Mouse (Mus musculus) hindbrain, embryonic 12.5 days (tissue): ENCODE measurements at regions not wholly inside any gene's neighbourhood (a gene's known extent, or its start where the extent isn't known, plus 50 kb on each side); places are given as distances from the start of the nearest gene placed in this dataset.

Experiments
- ATAC-seq: fragments of 200-750 bp; cut with Nextera tagmentation; 2 replicates; pipeline ENCODE4 v1.8.0; 2017; ENCODE audit warnings: moderate TSS enrichment; ENCODE audit not compliant: low FRiP score
- H3K27ac ChIP-seq: fragments of 300-500 bp; sonication (generic); 2 replicates; pipeline ENCODE4 v1.5.1; 2016; ENCODE audit warnings: mild to moderate bottlenecking
- H3K27me3 ChIP-seq: fragments of 300-500 bp; sonication (generic); 2 replicates; pipeline ENCODE4 v1.6.1; 2016; ENCODE audit warnings: mild to moderate bottlenecking
- H3K36me3 ChIP-seq: fragments of 300-500 bp; sonication (generic); 2 replicates; pipeline ENCODE4 v1.6.1; 2016; ENCODE audit warnings: mild to moderate bottlenecking
- H3K4me1 ChIP-seq: fragments of 300-500 bp; sonication (generic); 2 replicates; pipeline ENCODE4 v1.6.1; 2016
- H3K4me2 ChIP-seq: fragments of 300-500 bp; sonication (generic); replicated peaks from 2 replicates; pipeline ENCODE4 v1.6.1; 2016; ENCODE audit warnings: mild to moderate bottlenecking
- H3K4me3 ChIP-seq: fragments of 300-500 bp; sonication (generic); 2 replicates; pipeline ENCODE4 v1.5.1; 2016; ENCODE audit warnings: mild to moderate bottlenecking
- H3K9ac ChIP-seq: fragments of 300-500 bp; sonication (generic); 2 replicates; pipeline ENCODE4 v1.6.1; 2016; ENCODE audit warnings: mild to moderate bottlenecking, moderate library complexity
- H3K9me3 ChIP-seq: fragments of 300-500 bp; sonication (generic); replicated peaks from 2 replicates; pipeline ENCODE4 v1.6.1; 2016; ENCODE audit warnings: mild to moderate bottlenecking
- WGBS: fragments of 180-500 bp; shearing (Covaris S2); methylation state at CpG from one replicate; pipeline ENCODE4 v1.1.7; 2016; 5-methylcytosine and 5-hydroxymethylcytosine counted together

- Histone ChIP-seq H3K4me2 (no peak overlapping the region), H3K4me1 (no peaks in the 10 kb centered on the region), H3K27ac (no peak overlapping the region), H3K9me3 (no peaks in the 10 kb centered on the region), H3K27me3 (no peaks in the 10 kb centered on the region), H3K9ac (no peak overlapping the region), H3K4me3 (no peak overlapping the region), H3K36me3 (no peaks in the 10 kb centered on the region)
- 86% methylated on average over 1 of the region's 1 CpGs for WGBS
- ATAC-seq, result no peak
Measured at GRCm38 (mm10) chr8:30716643-30717042, 2711.9 kb upstream of the 5930422O12Rik start.

DNA sequence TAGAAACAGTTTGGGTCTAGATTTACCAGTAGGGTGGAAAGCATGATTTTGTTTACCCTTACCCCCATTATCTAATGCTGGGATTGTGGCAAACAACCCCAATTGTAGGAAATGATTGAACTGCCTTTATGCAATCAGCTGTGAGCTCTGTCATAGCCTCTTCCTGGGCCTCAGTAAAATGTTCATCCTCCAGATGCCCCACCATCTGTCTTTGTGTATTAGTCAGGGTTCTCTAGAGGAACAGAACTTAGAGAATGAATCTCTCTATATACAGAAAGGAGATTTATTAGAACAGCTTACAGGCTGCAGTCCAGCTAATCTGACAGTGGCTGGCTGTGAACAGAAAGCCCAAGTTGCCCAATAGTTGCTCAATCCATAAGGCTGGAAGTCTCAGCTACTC is 2698.1 kb upstream of the 5930422O12Rik start:
- no peak overlapping the region for H3K4me2 ChIP-seq
- no peaks in the 10 kb centered on the region for H3K9me3 ChIP-seq
- H3K27ac ChIP-seq, result no peak overlapping the region
- H3K36me3 ChIP-seq, result no peaks in the 10 kb centered on the region
- H3K27me3 ChIP-seq, result no peaks in the 10 kb centered on the region
- H3K9ac ChIP-seq, result no peak overlapping the region
- H3K4me1 ChIP-seq, result 0 out of 2 replicates have a peak, but pooled peaks cover 7% of the 10 kb centered on the region
- ATAC-seq, result no peak
- H3K4me3 ChIP-seq, result no peak overlapping the region

DNA sequence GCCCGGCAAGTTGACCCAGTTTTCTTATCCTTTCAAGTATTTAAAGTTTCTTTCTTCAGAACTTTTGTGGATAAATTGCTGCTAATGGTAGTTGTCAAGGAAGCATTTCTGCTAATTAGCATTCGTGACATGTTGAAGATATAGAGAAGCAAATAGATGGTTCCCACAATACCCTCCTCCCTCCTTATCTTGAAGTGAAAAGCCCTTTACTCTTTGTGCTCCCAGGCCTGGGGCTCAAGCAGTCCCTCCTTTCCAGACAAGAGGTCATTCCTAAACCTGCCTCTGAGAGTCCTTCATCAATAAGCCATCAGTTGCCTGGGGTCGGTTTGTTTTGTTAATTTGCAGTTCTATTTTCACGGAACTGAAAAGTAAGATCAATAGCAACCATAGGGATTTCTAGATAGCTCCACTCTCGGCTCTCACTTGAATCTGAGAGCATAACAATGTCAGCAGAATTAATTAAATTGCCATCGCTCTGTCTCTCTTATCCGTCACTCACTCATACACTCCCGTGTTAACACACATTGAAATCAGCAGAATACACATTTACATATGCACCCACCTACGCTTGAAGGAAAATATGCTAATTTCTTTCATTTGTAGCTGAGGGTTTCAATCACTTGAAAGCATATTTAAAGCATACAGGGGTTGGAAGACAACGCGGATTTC is 2695.8 kb upstream of the 5930422O12Rik start:
- no peaks in the 10 kb centered on the region for H3K9me3 ChIP-seq
- no peak overlapping the region for H3K4me2 ChIP-seq
- H3K27me3 ChIP-seq, result no peaks in the 10 kb centered on the region
- WGBS, result 55% methylated on average over 11 of the region's 11 CpGs
- H3K4me1 ChIP-seq, result 0 out of 2 replicates have a peak, but pooled peaks cover 7% of the 10 kb centered on the region
- peak; percentile 64; the same call in 1 of the 2 replicates for ATAC-seq
- H3K4me3 ChIP-seq, result no peak overlapping the region
- no peaks in the 10 kb centered on the region for H3K36me3 ChIP-seq
- no peak overlapping the region for H3K27ac ChIP-seq
- no peak overlapping the region for H3K9ac ChIP-seq

GRCm38 (mm10) chr8:30733385-30733784 is 2695.1 kb upstream of the 5930422O12Rik start:
- peak; percentile 27; the same call in 1 of the 2 replicates for ATAC-seq
- H3K27ac ChIP-seq, result no peak overlapping the region
- H3K4me3 ChIP-seq, result no peak overlapping the region
- 0 out of 2 replicates have a peak, but pooled peaks cover 7% of the 10 kb centered on the region for H3K4me1 ChIP-seq
- no peak overlapping the region for H3K4me2 ChIP-seq
- no peaks in the 10 kb centered on the region for H3K36me3 ChIP-seq
- no peak overlapping the region for H3K9ac ChIP-seq
- H3K27me3 ChIP-seq, result no peaks in the 10 kb centered on the region
- no peaks in the 10 kb centered on the region for H3K9me3 ChIP-seq
- WGBS, result 78% methylated on average over 6 of the region's 6 CpGs

DNA sequence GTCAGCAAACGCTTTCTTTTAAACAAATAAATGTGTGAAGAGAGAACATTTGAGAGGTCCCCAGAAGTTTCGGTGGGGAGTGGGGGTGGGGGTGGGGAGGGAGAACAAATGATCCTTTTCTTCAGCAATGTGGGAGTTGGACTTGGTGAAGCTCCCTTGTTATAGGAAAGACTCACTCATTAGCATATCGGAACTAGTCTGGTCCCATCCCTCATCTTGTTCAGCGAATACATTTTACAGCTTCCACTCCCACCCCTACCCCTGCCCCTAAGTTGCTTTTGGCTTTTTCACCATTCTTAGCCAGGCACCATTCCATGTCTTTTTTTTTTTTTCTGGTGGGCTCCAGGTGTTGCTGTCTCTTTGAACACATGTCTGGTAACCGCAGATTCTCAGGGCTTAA is 2693.2 kb upstream of the 5930422O12Rik start:
- H3K4me3 ChIP-seq, result no peak overlapping the region
- H3K27ac ChIP-seq, result no peak overlapping the region
- no peak overlapping the region; the same call in 1 of the 2 replicates for H3K4me2 ChIP-seq
- ATAC-seq, result peak; percentile 61
- H3K9me3 ChIP-seq, result no peaks in the 10 kb centered on the region
- no peaks in the 10 kb centered on the region for H3K27me3 ChIP-seq
- H3K9ac ChIP-seq, result no peak overlapping the region
- WGBS, result 52% methylated on average over 5 of the region's 5 CpGs
- H3K4me1 ChIP-seq, result 0 out of 2 replicates have a peak, but pooled peaks cover 7% of the 10 kb centered on the region
- no peaks in the 10 kb centered on the region for H3K36me3 ChIP-seq

DNA sequence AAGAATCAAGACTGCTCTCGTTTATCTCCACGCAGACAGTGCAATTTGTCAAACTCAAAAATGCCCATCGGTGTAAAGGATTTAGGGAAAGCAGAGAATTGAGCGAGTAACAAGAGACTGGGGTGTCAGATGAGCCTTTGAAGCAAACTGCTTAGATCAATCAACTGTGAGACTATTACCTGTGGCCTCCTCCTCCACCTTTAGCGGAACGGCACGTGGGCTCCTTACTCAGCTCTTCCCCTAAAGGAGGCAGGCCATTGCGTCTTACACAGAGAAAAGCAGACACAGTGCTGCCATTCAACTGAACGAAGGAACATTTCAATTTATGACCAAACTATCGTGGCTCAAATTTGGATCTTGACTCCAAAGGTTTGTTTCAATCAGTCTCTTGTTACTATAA is 2692.8 kb upstream of the 5930422O12Rik start:
- H3K4me2 ChIP-seq, result no peak overlapping the region
- H3K27me3 ChIP-seq, result no peaks in the 10 kb centered on the region
- no peak for ATAC-seq
- H3K4me3 ChIP-seq, result no peak overlapping the region
- no peaks in the 10 kb centered on the region for H3K9me3 ChIP-seq
- 0 out of 2 replicates have a peak, but pooled peaks cover 7% of the 10 kb centered on the region for H3K4me1 ChIP-seq
- no peak overlapping the region for H3K9ac ChIP-seq
- no peaks in the 10 kb centered on the region for H3K36me3 ChIP-seq
- WGBS, result 72% methylated on average over 10 of the region's 10 CpGs
- no peak overlapping the region for H3K27ac ChIP-seq

GRCm38 (mm10) chr8:30746874-30747273 is 2681.6 kb upstream of the 5930422O12Rik start:
- H3K27ac ChIP-seq, result no peak overlapping the region
- WGBS, result 85% methylated on average over 3 of the region's 3 CpGs
- H3K4me2 ChIP-seq, result no peak overlapping the region
- no peak overlapping the region for H3K4me3 ChIP-seq
- H3K27me3 ChIP-seq, result no peaks in the 10 kb centered on the region
- no peaks in the 10 kb centered on the region for H3K9me3 ChIP-seq
- H3K9ac ChIP-seq, result no peak overlapping the region
- no peaks in the 10 kb centered on the region for H3K36me3 ChIP-seq
- ATAC-seq, result no peak
- no peaks in the 10 kb centered on the region for H3K4me1 ChIP-seq
